8 mouse cellular contexts compared by ENCODE assay signal in the genomic region with DNA sequence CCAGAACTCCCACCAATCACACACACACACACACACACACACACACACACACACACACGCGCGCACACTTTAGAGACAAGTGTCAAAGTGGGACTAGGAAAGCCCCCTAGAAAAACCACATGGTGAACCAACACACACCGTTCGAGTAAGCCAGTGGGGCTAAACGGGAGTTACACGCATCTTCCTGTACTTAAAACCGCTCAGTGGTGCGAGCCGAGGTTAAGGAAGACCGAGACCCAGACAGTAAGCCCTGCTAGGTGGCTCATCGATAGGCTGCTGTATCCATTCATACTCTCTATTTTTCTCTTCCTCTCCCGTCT. TPM values are rescaled to one million over a fixed set of nuclear protein-coding genes. Genes with fewer than 3 reads are reported as not detected.
DNase-seq lines count a peak whose midpoint lies in the region; ATAC-seq and TF ChIP-seq lines count a peak whose summit lies in the region.
"Had no signal": no experiment of that assay in that cellular context is flagged by ENCODE, and none has a peak within 500 bp of the region (broad histone marks: within the 10 kb centered on the region; RNA-seq: fewer than 3 reads in every experiment).

No protein-coding gene starts in this region.

- no peak overlapping the region for H3K9ac ChIP-seq in lung, embryonic 15.5 days
- H3K9ac ChIP-seq in forebrain, embryonic 12.5 days = peak overlapping the region; percentile 97
- H3K9ac ChIP-seq in limb, embryonic 14.5 days (ENCODE audit: low read depth, low read length, severe bottlenecking) = no peak overlapping the region
- H3K9ac ChIP-seq in stomach, postnatal 0 days (ENCODE audit: low read length) = peak overlapping the region; percentile 43

- TF ChIP-seq CTCF in stomach, postnatal 0 days (IDR thresholded peaks at IDR 0.05; ENCODE audit: low read depth) = no peak

- H3K27ac ChIP-seq in lung, embryonic 15.5 days = no peak overlapping the region
- peak overlapping the region; percentile 80 for H3K27ac ChIP-seq in forebrain, embryonic 12.5 days
- no peak overlapping the region for H3K27ac ChIP-seq in limb, embryonic 14.5 days (replicated peaks; ENCODE audit: low read depth, low read length)
- peak overlapping the region; percentile 70 for H3K27ac ChIP-seq in stomach, postnatal 0 days (replicated peaks)

- no peaks in the 10 kb centered on the region for H3K9me3 ChIP-seq in lung, embryonic 15.5 days
- H3K9me3 ChIP-seq in forebrain, embryonic 12.5 days = no peaks in the 10 kb centered on the region
- no peaks in the 10 kb centered on the region for H3K9me3 ChIP-seq in limb, embryonic 14.5 days (ENCODE audit: control insufficient read depth, low read length)
- H3K9me3 ChIP-seq in stomach, postnatal 0 days (ENCODE audit: control insufficient read depth, low read length) = no peaks in the 10 kb centered on the region

- no peaks in the 10 kb centered on the region for H3K36me3 ChIP-seq in lung, embryonic 15.5 days
- H3K36me3 ChIP-seq in forebrain, embryonic 12.5 days (replicated peaks) = no peaks in the 10 kb centered on the region
- H3K36me3 ChIP-seq in limb, embryonic 14.5 days (ENCODE audit: control insufficient read depth, insufficient read depth, low read length) = no peaks in the 10 kb centered on the region
- no peaks in the 10 kb centered on the region for H3K36me3 ChIP-seq in stomach, postnatal 0 days (ENCODE audit: control insufficient read depth, insufficient read depth, low read length)

- H3K27me3 ChIP-seq in lung, embryonic 15.5 days = peaks cover 67% of the 10 kb centered on the region
- peaks cover 42% of the 10 kb centered on the region for H3K27me3 ChIP-seq in forebrain, embryonic 12.5 days
- H3K27me3 ChIP-seq in limb, embryonic 14.5 days (ENCODE audit: control insufficient read depth, insufficient read depth, low read length) = peaks cover 90% of the 10 kb centered on the region
- H3K27me3 ChIP-seq in stomach, postnatal 0 days (ENCODE audit: control insufficient read depth, insufficient read depth, low read length) = no peaks in the 10 kb centered on the region

- TF ChIP-seq EP300 in stomach, postnatal 0 days (optimal IDR thresholded peaks at IDR 0.05) = no peak

- H3K4me2 ChIP-seq in lung, embryonic 15.5 days = peak overlapping the region; percentile 60
- peak overlapping the region; percentile 69 for H3K4me2 ChIP-seq in forebrain, embryonic 12.5 days
- H3K4me2 ChIP-seq in limb, embryonic 14.5 days (replicated peaks; ENCODE audit: low read depth, low read length, severe bottlenecking) = peak overlapping the region; percentile 41; the same call in 1 of the 2 replicates
- peak overlapping the region; percentile 80 for H3K4me2 ChIP-seq in stomach, postnatal 0 days (replicated peaks; ENCODE audit: low read depth)

- H3K4me3 ChIP-seq in lung, embryonic 15.5 days = peak overlapping the region; percentile 37
- peak overlapping the region; percentile 77 for H3K4me3 ChIP-seq in forebrain, embryonic 12.5 days (replicated peaks)
- 0 out of 2 replicates have a peak overlapping the region, but pooled peaks have one; percentile 28 for H3K4me3 ChIP-seq in limb, embryonic 14.5 days (replicated peaks; ENCODE audit: low read length)
- peak overlapping the region; percentile 70 for H3K4me3 ChIP-seq in stomach, postnatal 0 days (ENCODE audit: low read depth, low read length)
- H3K4me3 ChIP-seq: erythroblast, embryonic 14.5 days had no signal

- 13% methylated on average over 13 of the region's 13 CpGs for WGBS in lung, embryonic 15.5 days
- WGBS in forebrain, embryonic 12.5 days = 0% methylated on average over 13 of the region's 13 CpGs
- 3% methylated on average over 13 of the region's 13 CpGs for WGBS in limb, embryonic 14.5 days
- 14% methylated on average over 13 of the region's 13 CpGs for WGBS in stomach, postnatal 0 days

- no peak for TF ChIP-seq POLR2A in limb, embryonic 14.5 days (IDR thresholded peaks at IDR 0.05; ENCODE audit: borderline replicate concordance, extremely low read depth, insufficient read depth, insufficient read length)

- no peak for ATAC-seq in lung, embryonic 15.5 days (ENCODE audit: borderline replicate concordance, extremely low read depth, low FRiP score, low TSS enrichment)
- ATAC-seq in forebrain, embryonic 12.5 days (ENCODE audit: low FRiP score) = no peak
- no peak for ATAC-seq in limb, embryonic 14.5 days (ENCODE audit: low FRiP score, low read depth)
- ATAC-seq in stomach, postnatal 0 days (ENCODE audit: low FRiP score, low TSS enrichment) = no peak

- DNase-seq in lung, adult 18-20 months = no peak
- no peak for DNase-seq in limb, embryonic 14.5 days (ENCODE audit: low spot score)
- no peak for DNase-seq in stomach, postnatal 0 days (ENCODE audit: low spot score)
- no peak for DNase-seq in thymus, adult 18-20 months
- no peak for DNase-seq in spleen, postnatal 4 days (ENCODE audit: low spot score in 2 of 2)

- H3K4me1 ChIP-seq in lung, embryonic 15.5 days = peaks cover 14% of the 10 kb centered on the region
- peaks cover 48% of the 10 kb centered on the region for H3K4me1 ChIP-seq in forebrain, embryonic 12.5 days
- peaks cover 8% of the 10 kb centered on the region for H3K4me1 ChIP-seq in limb, embryonic 14.5 days (ENCODE audit: control insufficient read depth, insufficient read depth, low read length)
- H3K4me1 ChIP-seq in stomach, postnatal 0 days (replicated peaks; ENCODE audit: control insufficient read depth, insufficient read depth) = no peaks in the 10 kb centered on the region

RNA-seq across cellular contexts. Expression of gene Meis2, which starts 6.6 kb away (rescaled TPM):
- 24.4 and 25.8 TPM in 2 replicates for polyA plus RNA-seq in lung, embryonic 15.5 days (2015; fragmentation: Nextera tagmentation; extraction: Ambion mirVana)
- polyA plus RNA-seq in forebrain, embryonic 12.5 days (2016; fragmentation: Nextera tagmentation; extraction: Ambion mirVana) = 104 and 111 TPM in 2 replicates
- polyA plus RNA-seq in limb, embryonic 14.5 days (2012; rRNA removed) = 16.2 and 26.2 TPM in 2 replicates
- 17.3 and 17.9 TPM in 2 replicates for polyA plus RNA-seq in limb, embryonic 14.5 days (2014; fragmentation: Nextera tagmentation; extraction: Ambion mirVana)
- polyA plus RNA-seq in stomach, postnatal 0 days (2015; fragmentation: Nextera tagmentation; extraction: Ambion mirVana) = 17.7 and 20.2 TPM in 2 replicates
- polyA plus RNA-seq: erythroblast, embryonic 14.5 days had no signal

Comparison
In these comparisons a context has a peak if more than half of its experiments do, and no peak if none do; other contexts are left out.
1. H3K27ac ChIP-seq: peak in forebrain, embryonic 12.5 days (single experiment) and stomach, postnatal 0 days (single experiment); none in lung, embryonic 15.5 days (single experiment) and limb, embryonic 14.5 days (single experiment).
2. H3K9ac ChIP-seq: peak in forebrain, embryonic 12.5 days (single experiment) and stomach, postnatal 0 days (single experiment); none in lung, embryonic 15.5 days (single experiment) and limb, embryonic 14.5 days (single experiment).
3. Peak in every context shown above with its lines, with median percentiles within 50 percentile points of each other: H3K4me2 ChIP-seq and H3K4me3 ChIP-seq.